Mouse (Mus musculus) myocyte (in vitro differentiated cells): ENCODE results near the gene Cd300ld4.

Experiments used
- CEBPB ChIP-seq: IDR thresholded peaks from 2 replicates; pipeline ENCODE4 v1.6.1; 2011; ENCODE audit warnings: mild to moderate bottlenecking, moderate library complexity; ENCODE audit not compliant: poor library complexity, insufficient read depth, severe bottlenecking
- E2F4 ChIP-seq: IDR thresholded peaks from one replicate; pipeline ENCODE4 v1.6.1; 2011; ENCODE audit warnings: mild to moderate bottlenecking, control low read depth, moderate library complexity; ENCODE audit not compliant: insufficient read depth
- MAX ChIP-seq: IDR thresholded peaks from one replicate; pipeline ENCODE4 v1.6.1; 2011; ENCODE audit warnings: low read depth, mild to moderate bottlenecking, control low read depth
- MYOD1 ChIP-seq, 3 experiments: IDR thresholded peaks; one replicate each; pipeline ENCODE4 v1.6.1; 2011; ENCODE audit warnings: control low read depth in 2 of 3, low read depth in 2 of 3, mild to moderate bottlenecking in 2 of 3, moderate library complexity in 1 of 3; ENCODE audit not compliant: insufficient read length in 2 of 3, control insufficient read depth in 1 of 3
- MYOG ChIP-seq, 3 experiments: IDR thresholded peaks; one replicate each; pipeline ENCODE4 v1.6.1; 2011; ENCODE audit warnings: control low read depth in 2 of 3, low read depth in 2 of 3, mild to moderate bottlenecking in 2 of 3; ENCODE audit not compliant: insufficient read length in 2 of 3, control insufficient read depth in 1 of 3, insufficient read depth in 1 of 3
- POLR2A ChIP-seq: IDR thresholded peaks from one replicate; pipeline ENCODE4 v1.6.1; 2011; ENCODE audit warnings: low read depth, mild to moderate bottlenecking, control low read depth, moderate library complexity; ENCODE audit not compliant: insufficient read length
- POLR2AphosphoS2 ChIP-seq: IDR thresholded peaks from one replicate; pipeline ENCODE4 v1.6.1; 2011; ENCODE audit warnings: low read depth, control low read depth; ENCODE audit not compliant: insufficient read length
- REST ChIP-seq: IDR thresholded peaks from one replicate; pipeline ENCODE4 v1.6.1; 2011; ENCODE audit warnings: mild to moderate bottlenecking, control low read depth, moderate library complexity; ENCODE audit not compliant: insufficient read depth, insufficient read length
- SRF ChIP-seq: IDR thresholded peaks from one replicate; pipeline ENCODE4 v1.6.1; 2011; ENCODE audit warnings: low read depth; ENCODE audit not compliant: control insufficient read depth, insufficient read length
- TCF12 ChIP-seq: IDR thresholded peaks from one replicate; pipeline ENCODE4 v1.6.1; 2011; ENCODE audit warnings: mild to moderate bottlenecking, control low read depth; ENCODE audit not compliant: poor library complexity, insufficient read depth, severe bottlenecking
- TCF3 ChIP-seq: IDR thresholded peaks from one replicate; pipeline ENCODE4 v1.6.1; 2011; ENCODE audit warnings: low read depth, control low read depth; ENCODE audit not compliant: insufficient read length
- USF1 ChIP-seq: IDR thresholded peaks from one replicate; pipeline ENCODE4 v1.6.1; 2011; ENCODE audit warnings: low read depth, mild to moderate bottlenecking, control low read depth, moderate library complexity

- TF ChIP-seq USF1 (no peak), TCF3 (no peak), MYOG (IDR thresholded peaks at IDR 0.05; ENCODE audit: control insufficient read depth in 1 of 3, insufficient read depth in 1 of 3, insufficient read length in 2 of 3, low read depth in 2 of 3) (no peak), POLR2A (no peak), MAX (no peak), POLR2AphosphoS2 (no peak), TCF12 (no peak), SRF (no peak), E2F4 (no peak), MYOD1 (IDR thresholded peaks at IDR 0.05; ENCODE audit: control insufficient read depth in 1 of 3, insufficient read length in 2 of 3, low read depth in 2 of 3) (no peak), CEBPB (no peak), REST (no peak)
These were observed 22.7 kb downstream of the Cd300ld4 start for GRCm38 (mm10) chr11:115004070-115004469.
